Mouse (Mus musculus) splenic B cell, adult 2 months (primary cell): ENCODE measurements at regions not wholly inside any gene's neighbourhood (a gene's known extent, or its start where the extent isn't known, plus 50 kb on each side); places are given as distances from the start of the nearest gene placed in this dataset.

Experiments used
- DNase-seq: peaks from one replicate; pipeline ENCODE4 v3.0.0-alpha.2; 2011; ENCODE audit warnings: low read depth, low spot score
- H3K27me3 ChIP-seq: 2 replicates; pipeline ENCODE4 v1.6.1; 2012; ENCODE audit warnings: mild to moderate bottlenecking, low read length, moderate library complexity, mixed read lengths; ENCODE audit not compliant: control insufficient read depth, poor library complexity, insufficient read depth, severe bottlenecking
- H3K36me3 ChIP-seq: 2 replicates; pipeline ENCODE4 v1.6.1; 2012; ENCODE audit warnings: mild to moderate bottlenecking, low read length, moderate library complexity, mixed read lengths; ENCODE audit not compliant: control insufficient read depth, poor library complexity, insufficient read depth, severe bottlenecking

DNA sequence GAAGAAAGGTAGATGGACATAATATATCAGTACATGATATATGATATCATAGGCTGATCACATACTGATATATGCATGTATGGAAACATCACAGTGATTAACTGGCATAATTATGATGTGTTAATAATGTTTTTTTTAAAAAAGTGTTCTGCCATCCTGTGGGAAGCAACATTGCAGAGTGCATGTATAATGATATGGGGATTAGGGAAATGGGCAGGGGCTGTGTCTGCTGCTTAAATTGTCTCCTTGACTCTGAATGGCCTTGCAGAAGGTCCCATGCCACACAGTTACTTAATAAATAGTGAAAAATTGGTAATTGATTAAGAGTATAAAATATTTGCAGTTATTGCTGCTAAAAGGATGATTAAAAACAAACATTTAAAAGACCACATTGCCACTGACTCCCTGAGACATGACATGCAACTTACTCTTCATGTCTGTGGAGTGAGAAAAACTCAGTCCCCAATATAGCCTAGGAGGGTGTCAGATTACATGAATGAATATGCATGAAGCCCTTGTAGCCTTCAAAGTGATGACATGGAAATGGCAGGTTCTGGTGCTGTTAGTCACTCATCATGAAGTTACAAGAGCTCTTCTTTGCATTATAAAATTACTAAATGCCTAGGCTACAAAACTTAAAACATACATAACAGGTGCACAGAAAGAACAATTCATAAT is 440.1 kb upstream of the Ube2e3 start:
- Histone ChIP-seq H3K27me3 (no peaks in the 10 kb centered on the region), H3K36me3 (no peaks in the 10 kb centered on the region)
- no peak for DNase-seq

DNA sequence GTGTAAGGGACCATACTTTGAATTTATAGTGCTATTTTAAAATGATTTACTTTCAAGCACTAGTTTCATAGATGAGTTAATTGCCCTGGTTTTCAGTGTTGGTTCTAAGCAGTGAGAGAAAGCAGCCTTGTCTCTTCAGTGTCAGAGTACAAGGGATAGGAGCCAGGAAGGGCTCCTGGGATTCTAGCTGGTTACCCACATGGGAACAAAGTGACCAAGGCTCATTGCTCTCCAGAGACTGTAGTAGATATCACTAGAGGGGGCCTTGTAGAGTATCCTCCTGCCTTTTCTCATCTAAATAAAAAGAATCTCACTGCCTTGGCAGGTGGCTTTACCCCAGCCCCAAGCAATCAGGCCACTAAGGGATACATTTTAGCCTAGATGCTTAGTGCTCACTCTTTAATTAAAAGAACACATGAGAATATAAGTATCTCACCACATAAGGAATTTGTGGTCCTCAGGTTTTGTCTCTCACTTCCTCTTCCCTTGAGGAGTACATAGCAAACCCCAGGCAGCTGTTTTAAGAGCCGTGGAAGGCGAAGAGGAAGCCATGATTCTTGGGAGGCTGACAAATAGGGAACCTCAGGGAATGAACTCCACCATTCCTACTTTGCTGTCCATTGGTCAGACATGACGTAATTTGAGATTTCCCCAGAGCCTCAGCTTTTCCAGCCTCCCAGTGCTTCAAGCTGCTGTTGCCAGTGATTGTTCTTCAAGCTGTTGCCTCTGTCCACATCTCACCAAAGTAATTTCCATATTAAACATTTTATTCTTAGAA is 449.2 kb upstream of the Ube2e3 start:
- H3K27me3 ChIP-seq = no peaks in the 10 kb centered on the region
- no peak for DNase-seq
- H3K36me3 ChIP-seq = no peaks in the 10 kb centered on the region

GRCm38 (mm10) chr2:78416574-78417109 is 451.3 kb upstream of the Ube2e3 start:
- no peaks in the 10 kb centered on the region for H3K36me3 ChIP-seq
- no peak for DNase-seq

GRCm38 (mm10) chr2:78412985-78413384 is 454.9 kb upstream of the Ube2e3 start:
- H3K27me3 ChIP-seq = no peaks in the 10 kb centered on the region
- H3K36me3 ChIP-seq = no peaks in the 10 kb centered on the region
- DNase-seq = no peak

More at GRCm38 (mm10) chr2:78416574-78417109, 451.3 kb upstream of the Ube2e3 start:
- H3K27me3 ChIP-seq = no peaks in the 10 kb centered on the region

DNA sequence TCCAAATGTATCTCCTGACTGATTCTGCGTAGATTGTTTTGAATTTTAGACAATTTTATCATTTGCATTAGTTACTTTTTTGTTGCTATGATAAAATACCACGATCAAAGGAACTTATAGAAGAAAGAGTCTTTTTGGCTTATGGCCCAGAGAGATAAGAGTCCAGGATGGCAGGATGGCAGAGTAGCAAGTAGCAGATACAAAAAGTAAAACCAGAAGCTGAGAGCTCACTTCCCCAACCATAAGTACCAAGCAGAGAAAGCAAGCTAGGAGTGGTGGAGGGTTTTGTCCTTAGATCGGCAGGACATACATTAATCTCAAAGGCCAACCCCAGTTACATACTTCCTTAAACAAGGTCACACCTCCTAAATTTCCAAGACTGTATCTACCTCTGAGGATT is 457.7 kb upstream of the Cwc22 start:
- no peaks in the 10 kb centered on the region for H3K36me3 ChIP-seq
- H3K27me3 ChIP-seq = no peaks in the 10 kb centered on the region
- DNase-seq = no peak

DNA sequence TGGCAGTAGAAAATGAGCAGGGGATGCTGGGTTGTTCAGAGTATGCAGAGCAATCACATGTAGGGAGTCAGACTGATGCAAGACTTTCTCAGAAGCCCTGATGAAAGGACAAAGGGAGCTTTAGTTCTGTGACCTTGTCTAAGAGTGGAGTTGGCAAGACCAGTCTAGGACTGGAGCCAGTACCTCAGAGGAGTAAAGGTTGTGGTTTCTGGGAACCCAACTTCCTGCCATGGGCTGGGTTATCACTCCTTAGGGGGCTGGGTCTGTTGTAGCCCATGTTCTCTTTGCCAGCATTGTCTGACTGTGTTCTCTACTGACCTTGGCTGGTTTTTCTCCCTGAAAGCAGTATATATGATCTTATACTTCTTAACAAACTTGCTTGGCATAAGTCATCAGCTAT is 453.1 kb upstream of the Cwc22 start:
- Histone ChIP-seq H3K36me3 (no peaks in the 10 kb centered on the region), H3K27me3 (no peaks in the 10 kb centered on the region)
- no peak for DNase-seq

GRCm38 (mm10) chr2:78396924-78397323 is 450.7 kb upstream of the Cwc22 start:
- Histone ChIP-seq H3K27me3 (no peaks in the 10 kb centered on the region), H3K36me3 (no peaks in the 10 kb centered on the region)
- DNase-seq = no peak

- H3K27me3 ChIP-seq = no peaks in the 10 kb centered on the region
- no peaks in the 10 kb centered on the region for H3K36me3 ChIP-seq
- no peak for DNase-seq
Measured at GRCm38 (mm10) chr2:78393090-78393489, 446.9 kb upstream of the Cwc22 start.

GRCm38 (mm10) chr2:78392425-78392824 is 446.2 kb upstream of the Cwc22 start:
- DNase-seq = no peak
- Histone ChIP-seq H3K36me3 (no peaks in the 10 kb centered on the region), H3K27me3 (no peaks in the 10 kb centered on the region)

DNA sequence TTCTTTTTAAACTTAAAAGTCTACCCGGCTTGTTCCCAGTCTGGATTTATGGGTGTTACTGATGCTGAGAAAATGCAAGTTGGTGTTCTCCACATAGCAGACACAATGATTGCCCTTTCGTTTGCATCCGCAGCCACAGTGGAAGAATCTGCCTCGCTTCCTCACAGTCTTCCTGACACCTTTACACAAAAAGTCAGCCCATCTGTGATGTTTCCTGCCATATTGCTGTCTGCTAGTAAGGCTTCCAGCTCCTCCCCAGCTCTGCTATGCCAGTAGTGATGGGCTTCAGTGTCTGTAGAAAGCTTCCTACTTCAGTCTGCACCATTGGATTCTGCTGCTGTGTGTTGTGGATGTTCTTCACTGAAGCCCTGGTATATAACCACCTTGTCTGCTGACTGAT is 441.8 kb upstream of the Cwc22 start:
- DNase-seq = no peak
- H3K27me3 ChIP-seq = no peaks in the 10 kb centered on the region
- H3K36me3 ChIP-seq = no peaks in the 10 kb centered on the region

DNA sequence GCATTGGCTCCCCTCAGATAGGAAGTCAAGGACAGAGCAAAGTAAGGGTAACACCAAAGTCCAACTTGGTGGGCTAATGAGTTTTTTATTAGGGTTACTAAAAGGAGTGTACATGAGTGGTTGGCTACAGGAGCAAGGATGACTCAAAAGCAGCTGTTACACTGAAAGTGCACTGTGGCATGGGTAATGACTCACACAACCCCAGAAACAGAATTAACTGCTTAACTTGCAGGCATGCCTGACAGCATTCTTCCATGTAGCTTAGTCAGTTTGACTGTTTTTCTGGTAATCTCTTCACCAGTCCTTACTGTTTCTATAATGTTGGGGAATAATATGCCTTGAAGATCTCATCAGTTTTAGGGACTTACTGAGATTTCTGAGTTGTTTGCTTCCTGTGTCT is 435.1 kb upstream of the Cwc22 start:
- H3K27me3 ChIP-seq = no peaks in the 10 kb centered on the region
- DNase-seq = no peak
- no peaks in the 10 kb centered on the region for H3K36me3 ChIP-seq

DNA sequence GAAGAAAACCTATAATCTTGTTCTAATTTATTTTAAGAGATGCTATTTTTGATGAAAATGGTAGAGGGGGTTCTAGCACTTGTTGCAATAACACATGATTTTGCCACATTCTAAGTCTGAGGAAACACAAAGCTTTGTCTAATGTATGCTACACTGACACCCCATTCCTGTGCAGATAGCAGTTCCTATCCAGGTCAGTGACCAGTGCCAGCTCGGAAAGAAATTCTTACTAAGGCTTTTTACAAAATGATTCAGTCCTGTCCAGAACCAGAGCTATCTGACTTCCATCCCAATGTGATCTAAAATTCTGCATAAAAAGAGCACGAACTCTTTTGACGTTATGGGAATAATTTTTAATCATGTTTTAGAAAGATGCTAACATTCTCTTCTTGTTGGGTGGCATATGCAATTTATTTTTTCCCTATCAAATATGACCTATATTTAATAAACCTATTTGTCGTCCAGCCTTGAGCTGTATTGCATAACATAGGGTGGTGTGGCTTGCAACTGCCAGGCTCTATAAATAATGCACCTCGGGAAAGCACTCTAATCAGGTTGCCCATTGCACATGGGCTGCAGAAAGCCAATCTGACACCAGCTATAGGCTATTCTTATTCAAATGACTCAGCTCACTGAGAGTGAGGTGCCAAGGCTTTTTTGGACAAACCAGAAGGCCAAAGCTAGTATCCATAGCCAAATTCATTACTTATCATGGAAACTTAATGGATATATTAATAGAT is 385.7 kb upstream of the Cwc22 start:
- Histone ChIP-seq H3K36me3 (no peaks in the 10 kb centered on the region), H3K27me3 (no peaks in the 10 kb centered on the region)
- no peak for DNase-seq

GRCm38 (mm10) chr2:78326091-78326490 is 379.9 kb upstream of the Cwc22 start:
- no peak for DNase-seq
- no peaks in the 10 kb centered on the region for H3K36me3 ChIP-seq
- no peaks in the 10 kb centered on the region for H3K27me3 ChIP-seq

DNA sequence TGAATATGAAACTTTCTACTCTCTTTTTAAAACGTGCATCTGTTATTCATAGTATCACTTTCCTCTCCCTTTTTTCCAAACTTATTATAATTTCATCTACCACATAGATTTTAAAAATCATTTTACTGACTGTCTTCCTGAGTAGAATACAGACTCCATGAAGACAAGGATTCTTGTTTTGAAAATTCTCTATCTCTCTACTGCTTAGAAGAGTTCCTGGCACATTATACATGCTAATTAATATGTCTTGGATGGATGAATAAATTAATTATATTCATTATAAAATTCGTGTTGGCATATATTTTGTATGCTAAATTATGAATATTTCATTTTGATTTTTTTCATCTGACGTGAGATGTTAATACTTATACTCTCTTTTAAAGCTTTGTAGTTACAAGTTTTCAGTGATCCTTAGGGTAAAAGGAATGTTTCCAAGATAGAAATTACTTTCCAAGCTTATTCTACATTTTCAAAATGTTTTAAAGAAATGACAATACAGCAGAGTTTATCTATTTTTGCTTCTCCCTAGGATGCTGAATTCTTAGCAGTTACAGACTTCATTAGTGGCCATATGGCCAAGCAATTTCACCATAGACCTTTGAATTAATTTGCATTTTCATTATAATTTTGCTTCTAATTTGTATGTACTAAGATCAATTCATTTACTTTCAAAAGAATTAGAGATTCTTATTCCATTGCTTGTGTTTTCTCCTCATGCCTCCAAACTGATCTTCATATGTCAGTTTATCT is 376.2 kb upstream of the Cwc22 start:
- H3K36me3 ChIP-seq = no peaks in the 10 kb centered on the region
- DNase-seq = no peak
- no peaks in the 10 kb centered on the region for H3K27me3 ChIP-seq
